Mouse (Mus musculus) erythroblast, embryonic 14.5 days (primary cell): Measurements from ENCODE around the gene Gak.

Experiments
- GATA1 ChIP-seq: IDR thresholded peaks from 2 replicates; pipeline ENCODE4 v1.6.1; 2012; ENCODE audit warnings: low read length, inconsistent platforms, mixed read lengths
- TAL1 ChIP-seq: IDR thresholded peaks from 3 replicates; pipeline ENCODE4 v1.6.1; 2012; ENCODE audit warnings: low read length, inconsistent platforms, mixed read lengths

DNA sequence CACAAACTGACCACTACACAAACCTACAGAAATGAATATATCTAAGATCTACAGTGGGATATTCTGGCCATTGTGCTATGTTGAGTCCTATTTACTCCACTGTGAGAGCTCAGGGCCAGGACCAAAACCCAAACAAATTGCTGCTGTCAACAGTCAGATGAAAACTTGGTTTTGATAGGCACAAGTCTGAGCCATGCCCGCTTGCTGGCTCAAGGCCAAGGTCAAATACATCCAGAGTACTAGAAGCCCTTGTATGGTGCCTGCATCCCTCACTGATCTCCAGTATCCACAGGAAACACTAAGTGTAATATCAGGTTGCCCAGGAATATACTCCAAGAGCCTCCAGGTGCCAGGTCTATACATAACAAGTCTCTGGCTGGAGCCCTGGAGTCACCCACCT is 58.6 kb downstream of the Gak start:
- TF ChIP-seq TAL1 (no peak), GATA1 (no peak)
